Mouse (Mus musculus): ENCODE results near the gene Sprr2j-ps.

Gene Sprr2j-ps

GRCm38 (mm10) chr3:92417782-92418181 lies at the start of gene Sprr2j-ps:
Gene Sprr2j-ps (plus strand): TSS chr3:92418082.
- DNase-seq (ENCODE audit: low read depth) = no peak

- no peak for DNase-seq (ENCODE audit: low read depth)
Observed at GRCm38 (mm10) chr3:92373613-92374012, 44.3 kb upstream of the Sprr2j-ps start.

GRCm38 (mm10) chr3:92385385-92385784 lies 32.5 kb upstream of the Sprr2j-ps start, which contains the start of gene Sprr2h:
Gene Sprr2h (plus strand): TSS chr3:92385685.
- no peak for DNase-seq (ENCODE audit: low read depth)

GRCm38 (mm10) chr3:92394301-92394700 lies 23.6 kb upstream of the Sprr2j-ps start:
- no peak for DNase-seq (ENCODE audit: low read depth)

- DNase-seq (ENCODE audit: low read depth) = no peak
Observed at GRCm38 (mm10) chr3:92407691-92408090, 10.2 kb upstream of the Sprr2j-ps start, which contains the start of gene Sprr2i. Gene Sprr2i (plus strand): TSS chr3:92407991.

GRCm38 (mm10) chr3:92429323-92429722 lies 11.4 kb downstream of the Sprr2j-ps start, which contains the start of gene Gm9774:
Gene Gm9774 (minus strand): TSS chr3:92429423.
- DNase-seq (ENCODE audit: low read depth) = no peak

- DNase-seq (ENCODE audit: low read depth) = no peak
Observed at GRCm38 (mm10) chr3:92432282-92432681, 14.4 kb downstream of the Sprr2j-ps start, which contains the start of gene Sprr2k. Gene Sprr2k (plus strand): TSS chr3:92432582.

GRCm38 (mm10) chr3:92438689-92439088 lies 20.8 kb downstream of the Sprr2j-ps start, which contains the start of gene Sprr1b:
Gene Sprr1b (minus strand): TSS chr3:92438789.
- no peak for DNase-seq (ENCODE audit: low read depth)

GRCm38 (mm10) chr3:92440177-92440576 lies 22.3 kb downstream of the Sprr2j-ps start:
- DNase-seq (ENCODE audit: low read depth) = no peak

- no peak for DNase-seq (ENCODE audit: low read depth)
Observed at GRCm38 (mm10) chr3:92455151-92455550, 37.3 kb downstream of the Sprr2j-ps start.

- DNase-seq (ENCODE audit: low read depth) = no peak
Observed at GRCm38 (mm10) chr3:92458620-92459019, 40.7 kb downstream of the Sprr2j-ps start, which contains the start of gene Sprr3. Gene Sprr3 (minus strand): TSS chr3:92458720.

GRCm38 (mm10) chr3:92466576-92466975 lies 48.7 kb downstream of the Sprr2j-ps start:
- no peak for DNase-seq (ENCODE audit: low read depth)

- no peak for DNase-seq (ENCODE audit: low read depth)
Observed at GRCm38 (mm10) chr3:92467424-92467823, 49.5 kb downstream of the Sprr2j-ps start.

All from c-Kit-positive CD71-negative TER-119-negative erythroid progenitor cells, embryonic 14.5 days (primary cell).